Mouse (Mus musculus) cerebellum, adult 2 months (tissue): ENCODE results near the gene Ankef1.

Experiments
- CTCF ChIP-seq: fragments of 200-500 bp; IDR thresholded peaks from 2 replicates; pipeline ENCODE4 v1.5.1; 2011; ENCODE audit warnings: low read depth, mild to moderate bottlenecking, control low read depth, low read length, moderate library complexity, borderline replicate concordance; ENCODE audit not compliant: insufficient read depth
- POLR2A ChIP-seq: fragments of 200-500 bp; IDR thresholded peaks from 2 replicates; pipeline ENCODE4 v1.6.1; 2011; ENCODE audit warnings: low read length, control low read depth, borderline replicate concordance; ENCODE audit not compliant: insufficient read depth

DNA sequence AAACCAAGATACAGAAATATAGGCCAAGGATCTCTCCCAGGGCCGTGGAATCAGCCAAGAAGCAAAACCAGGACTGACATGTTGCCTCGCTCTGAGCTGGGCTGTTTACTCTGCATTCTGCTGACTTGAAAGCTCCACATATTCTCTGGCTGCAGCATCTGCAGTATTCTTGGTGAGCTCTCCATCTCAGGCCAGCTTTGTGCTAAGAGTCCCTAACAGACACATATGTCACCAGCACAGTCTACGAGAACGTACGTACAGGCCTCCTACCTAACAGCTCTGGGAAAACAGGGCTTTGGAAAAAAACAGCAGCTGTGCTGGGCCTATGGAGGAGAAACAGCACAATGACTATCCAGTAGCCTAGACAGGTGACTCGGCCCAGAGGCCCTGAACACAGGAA, 97.0 kb downstream of the Ankef1 start:
- TF ChIP-seq CTCF (no peak), POLR2A (no peak)
